Mouse (Mus musculus) midbrain, embryonic 13.5 days (tissue): ENCODE measurements at regions not wholly inside any gene's neighbourhood (a gene's known extent, or its start where the extent isn't known, plus 50 kb on each side); places are given as distances from the start of the nearest gene placed in this dataset.

Source experiments
- ATAC-seq: fragments of 200-750 bp; cut with Nextera tagmentation; 2 replicates; pipeline ENCODE4 v1.8.0; 2017; ENCODE audit warnings: mild to moderate bottlenecking, moderate TSS enrichment, moderate library complexity
- H3K27ac ChIP-seq: fragments of 300-500 bp; sonication (generic); 2 replicates; pipeline ENCODE4 v1.5.1; 2015; ENCODE audit warnings: inconsistent platforms, mild to moderate bottlenecking, moderate library complexity
- H3K27me3 ChIP-seq: fragments of 300-500 bp; sonication (generic); 2 replicates; pipeline ENCODE4 v1.6.1; 2015; ENCODE audit warnings: mild to moderate bottlenecking, inconsistent platforms
- H3K36me3 ChIP-seq: fragments of 300-500 bp; sonication (generic); 2 replicates; pipeline ENCODE4 v1.6.1; 2015; ENCODE audit warnings: mild to moderate bottlenecking, inconsistent platforms
- H3K4me1 ChIP-seq: fragments of 300-500 bp; sonication (generic); replicated peaks from 2 replicates; pipeline ENCODE4 v1.6.1; 2015; ENCODE audit warnings: inconsistent platforms
- H3K4me2 ChIP-seq: fragments of 300-500 bp; sonication (generic); replicated peaks from 2 replicates; pipeline ENCODE4 v1.6.1; 2015; ENCODE audit warnings: moderate library complexity, mild to moderate bottlenecking, inconsistent platforms
- H3K4me3 ChIP-seq: fragments of 300-500 bp; sonication (generic); replicated peaks from 2 replicates; pipeline ENCODE4 v1.5.1; 2015; ENCODE audit warnings: mild to moderate bottlenecking, inconsistent platforms
- H3K9ac ChIP-seq: fragments of 300-500 bp; sonication (generic); replicated peaks from 2 replicates; pipeline ENCODE4 v1.6.1; 2015; ENCODE audit warnings: mild to moderate bottlenecking, inconsistent platforms
- H3K9me3 ChIP-seq: fragments of 300-500 bp; sonication (generic); 2 replicates; pipeline ENCODE4 v1.6.1; 2016; ENCODE audit warnings: mild to moderate bottlenecking, inconsistent platforms
- WGBS: fragments of 180-500 bp; shearing (Covaris S2); methylation state at CpG from one replicate; pipeline ENCODE4 v1.1.7; 2015; 5-methylcytosine and 5-hydroxymethylcytosine counted together

DNA sequence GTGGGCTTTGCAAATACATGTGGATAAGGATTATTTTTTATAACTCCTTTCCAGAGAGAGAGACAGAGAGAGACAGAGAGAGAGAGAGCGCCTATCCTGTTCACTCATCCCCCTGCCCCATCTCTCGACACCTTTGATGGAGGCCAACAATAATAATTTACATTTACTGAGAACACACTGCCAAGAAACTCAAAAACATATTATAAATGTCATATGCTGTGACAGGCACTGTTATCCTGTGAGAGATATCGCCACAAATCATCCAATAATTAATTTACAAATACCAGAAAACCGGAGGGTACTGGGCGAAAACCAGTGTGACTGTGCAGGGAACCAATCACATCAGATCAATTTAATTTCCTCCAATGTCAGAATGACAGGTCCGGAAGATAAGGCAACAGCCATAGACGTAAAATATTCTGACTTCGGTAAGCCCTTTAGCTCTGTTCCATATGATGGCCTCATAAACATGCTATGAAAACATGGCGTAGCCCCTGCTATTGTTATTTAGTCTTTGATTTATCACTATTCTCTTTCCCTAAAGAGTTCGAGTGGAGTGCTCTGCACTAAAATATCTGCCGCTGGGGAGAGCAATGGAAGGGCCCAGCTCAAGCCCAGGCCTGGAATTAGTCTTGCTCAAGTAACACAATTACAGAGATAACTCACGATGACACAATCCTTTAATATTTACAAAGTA lies 173.5 kb upstream of the Ppp2r3a start:
- no peak for ATAC-seq
- Histone ChIP-seq H3K36me3 (no peaks in the 10 kb centered on the region), H3K4me2 (no peak overlapping the region), H3K9ac (no peak overlapping the region), H3K4me1 (peaks cover 16% of the 10 kb centered on the region), H3K27me3 (no peaks in the 10 kb centered on the region), H3K27ac (0 out of 2 replicates have a peak overlapping the region, but pooled peaks have one; percentile 48), H3K9me3 (no peaks in the 10 kb centered on the region), H3K4me3 (no peak overlapping the region)
- WGBS = 76% methylated on average over 12 of the region's 12 CpGs

DNA sequence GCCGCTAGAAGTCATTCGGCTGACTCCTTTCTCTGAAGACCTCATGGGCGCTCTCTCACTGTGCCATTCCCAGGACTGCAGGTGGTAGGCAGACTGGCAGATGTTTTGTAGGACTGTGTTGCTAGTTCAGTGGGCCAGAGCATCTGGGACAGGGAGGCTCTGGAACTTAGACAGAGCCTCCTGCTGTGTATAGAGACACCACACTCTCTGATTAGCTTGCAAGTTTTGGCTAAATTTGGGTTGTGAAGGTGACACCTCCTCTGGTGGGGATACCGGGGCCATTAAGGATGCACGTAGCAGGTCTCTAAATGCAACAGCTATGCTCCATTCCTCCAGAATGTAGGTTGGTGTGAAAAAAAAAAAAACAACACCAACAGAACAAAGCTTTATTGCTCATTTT lies 171.4 kb upstream of the Ppp2r3a start:
- WGBS = 89% methylated on average over 5 of the region's 5 CpGs
- Histone ChIP-seq H3K9ac (no peak overlapping the region), H3K36me3 (no peaks in the 10 kb centered on the region), H3K27ac (no peak overlapping the region), H3K27me3 (no peaks in the 10 kb centered on the region), H3K9me3 (no peaks in the 10 kb centered on the region), H3K4me2 (no peak overlapping the region), H3K4me3 (no peak overlapping the region), H3K4me1 (peaks cover 16% of the 10 kb centered on the region)
- ATAC-seq = no peak

DNA sequence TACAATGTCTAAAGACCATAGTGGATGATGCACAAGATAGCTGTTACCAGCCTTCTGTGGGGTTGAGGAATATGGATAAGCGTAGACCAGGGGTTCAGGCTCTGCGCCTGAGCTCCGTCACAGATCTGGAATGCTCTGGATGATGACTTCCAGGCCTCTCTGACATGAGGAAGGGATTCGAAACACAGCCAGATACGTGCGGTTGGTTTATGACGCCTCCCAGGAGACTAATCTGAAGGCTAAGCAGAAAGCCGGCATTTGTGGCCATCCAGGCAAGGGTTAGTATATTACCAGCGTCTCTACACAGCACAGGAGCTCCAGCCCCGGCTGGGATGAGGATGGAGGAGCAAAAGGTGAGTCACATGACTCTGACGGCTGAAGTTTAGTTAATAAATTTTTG lies 170.4 kb upstream of the Ppp2r3a start:
- ATAC-seq = no peak
- Histone ChIP-seq H3K27ac (no peak overlapping the region), H3K9ac (no peak overlapping the region), H3K4me1 (peaks cover 16% of the 10 kb centered on the region), H3K36me3 (no peaks in the 10 kb centered on the region), H3K4me3 (no peak overlapping the region), H3K9me3 (no peaks in the 10 kb centered on the region), H3K4me2 (no peak overlapping the region), H3K27me3 (no peaks in the 10 kb centered on the region)
- 89% methylated on average over 11 of the region's 11 CpGs for WGBS

- Histone ChIP-seq H3K4me3 (no peak overlapping the region), H3K9me3 (no peaks in the 10 kb centered on the region), H3K27ac (no peak overlapping the region), H3K4me2 (no peak overlapping the region), H3K9ac (no peak overlapping the region), H3K27me3 (no peaks in the 10 kb centered on the region), H3K36me3 (no peaks in the 10 kb centered on the region), H3K4me1 (peaks cover 10% of the 10 kb centered on the region)
- WGBS = 95% methylated on average over 7 of the region's 7 CpGs
- ATAC-seq = no peak
Measured at GRCm38 (mm10) chr9:101421136-101421535, 169.5 kb upstream of the Ppp2r3a start.

- WGBS = 95% methylated on average over 4 of the region's 4 CpGs
- no peak for ATAC-seq
- H3K27me3 ChIP-seq = no peaks in the 10 kb centered on the region
- H3K36me3 ChIP-seq = no peaks in the 10 kb centered on the region
- peaks cover under 1% of the 10 kb centered on the region for H3K4me1 ChIP-seq
- H3K27ac ChIP-seq = no peak overlapping the region
- H3K9ac ChIP-seq = no peak overlapping the region
- no peak overlapping the region for H3K4me2 ChIP-seq
- no peak overlapping the region for H3K4me3 ChIP-seq
- no peaks in the 10 kb centered on the region for H3K9me3 ChIP-seq
Measured at GRCm38 (mm10) chr9:101420181-101420580, 168.6 kb upstream of the Ppp2r3a start.

DNA sequence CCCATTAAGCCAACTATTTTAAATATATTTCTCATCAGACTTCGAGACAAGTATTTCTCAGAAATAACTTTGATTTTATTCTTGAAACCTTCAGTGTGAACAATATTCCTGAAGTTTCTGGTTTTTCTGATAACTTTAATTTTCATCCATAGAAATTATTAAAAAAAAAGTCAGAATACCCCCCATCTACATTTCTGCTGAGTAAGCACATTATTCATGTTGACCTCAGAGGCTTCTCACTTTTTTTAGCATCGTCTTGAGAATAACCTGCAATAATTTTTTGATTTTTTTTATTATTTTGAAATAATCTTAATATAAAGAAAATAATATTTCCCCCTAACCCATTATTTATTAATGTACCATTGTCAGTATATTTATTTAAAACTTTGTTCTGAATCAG lies 166.1 kb upstream of the Ppp2r3a start:
- Histone ChIP-seq H3K9ac (no peak overlapping the region), H3K4me3 (no peak overlapping the region), H3K9me3 (no peaks in the 10 kb centered on the region), H3K27me3 (no peaks in the 10 kb centered on the region), H3K27ac (no peak overlapping the region), H3K4me1 (no peaks in the 10 kb centered on the region), H3K4me2 (no peak overlapping the region), H3K36me3 (no peaks in the 10 kb centered on the region)
- ATAC-seq = no peak
- WGBS = 92% methylated on average over 2 of the region's 2 CpGs

GRCm38 (mm10) chr9:101416321-101416720 lies 164.7 kb upstream of the Ppp2r3a start:
- Histone ChIP-seq H3K27ac (no peak overlapping the region), H3K4me3 (no peak overlapping the region), H3K4me2 (no peak overlapping the region), H3K4me1 (peaks cover 5% of the 10 kb centered on the region), H3K9me3 (no peaks in the 10 kb centered on the region), H3K36me3 (no peaks in the 10 kb centered on the region), H3K27me3 (no peaks in the 10 kb centered on the region), H3K9ac (no peak overlapping the region)
- ATAC-seq = no peak
- WGBS = 96% methylated on average over 6 of the region's 6 CpGs

- Histone ChIP-seq H3K4me3 (no peak overlapping the region), H3K9ac (no peak overlapping the region), H3K36me3 (no peaks in the 10 kb centered on the region), H3K4me2 (no peak overlapping the region), H3K27ac (no peak overlapping the region), H3K27me3 (no peaks in the 10 kb centered on the region), H3K4me1 (peaks cover 20% of the 10 kb centered on the region), H3K9me3 (no peaks in the 10 kb centered on the region)
- no peak for ATAC-seq
- 87% methylated on average over 3 of the region's 3 CpGs for WGBS
Measured at GRCm38 (mm10) chr9:101413071-101413633, 161.6 kb upstream of the Ppp2r3a start.

DNA sequence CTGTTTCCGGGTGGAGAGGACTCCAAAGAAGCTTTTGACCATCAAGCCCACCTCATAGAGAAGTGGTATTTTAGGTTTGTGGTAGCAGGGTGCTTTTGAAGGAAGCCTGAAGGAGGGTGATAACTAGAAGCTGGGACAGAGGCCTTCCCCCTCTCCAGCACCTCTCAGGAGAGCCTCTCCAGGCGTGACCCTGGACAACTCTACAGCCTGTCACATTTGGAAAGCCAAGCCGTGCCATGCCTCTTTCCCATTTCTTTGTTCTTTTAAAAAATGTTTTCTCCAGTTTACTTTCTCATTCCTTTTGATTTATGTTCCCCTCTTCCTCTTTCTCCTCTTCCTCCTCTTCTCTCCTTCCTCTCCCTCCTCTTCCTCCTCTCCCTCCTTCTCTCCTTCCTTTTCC lies 160.4 kb upstream of the Ppp2r3a start:
- WGBS = 80% methylated on average over 3 of the region's 3 CpGs
- Histone ChIP-seq H3K4me2 (no peak overlapping the region), H3K4me3 (no peak overlapping the region), H3K9ac (no peak overlapping the region), H3K9me3 (no peaks in the 10 kb centered on the region), H3K27ac (peak overlapping the region; percentile 53), H3K4me1 (peaks cover 32% of the 10 kb centered on the region), H3K27me3 (no peaks in the 10 kb centered on the region), H3K36me3 (no peaks in the 10 kb centered on the region)
- no peak for ATAC-seq

DNA sequence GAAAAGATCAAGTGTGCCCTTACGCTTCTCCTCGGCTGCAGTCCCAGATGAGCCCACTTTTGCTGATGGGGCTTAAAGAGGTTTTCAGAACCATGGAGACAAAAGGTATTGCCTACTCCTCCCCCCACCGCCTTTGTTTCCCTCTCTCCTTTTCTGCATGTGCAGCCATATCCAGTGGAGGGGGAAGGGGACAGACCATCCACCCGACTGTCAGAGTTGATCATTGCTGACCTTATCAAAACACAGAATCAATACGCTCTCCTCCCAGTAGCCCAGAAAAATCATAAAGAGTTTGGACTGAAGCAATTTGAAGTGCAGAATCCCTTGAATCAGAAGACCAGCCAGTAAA lies 159.9 kb upstream of the Ppp2r3a start:
- H3K4me3 ChIP-seq = no peak overlapping the region
- peak overlapping the region; percentile 53 for H3K27ac ChIP-seq
- peaks cover 36% of the 10 kb centered on the region for H3K4me1 ChIP-seq
- H3K9me3 ChIP-seq = no peaks in the 10 kb centered on the region
- ATAC-seq = peak; percentile 12; the same call in 1 of the 2 replicates
- no peak overlapping the region for H3K9ac ChIP-seq
- no peak overlapping the region for H3K4me2 ChIP-seq
- 47% methylated on average over 5 of the region's 5 CpGs for WGBS
- H3K27me3 ChIP-seq = no peaks in the 10 kb centered on the region
- no peaks in the 10 kb centered on the region for H3K36me3 ChIP-seq

- Histone ChIP-seq H3K27me3 (no peaks in the 10 kb centered on the region), H3K9me3 (no peaks in the 10 kb centered on the region), H3K36me3 (no peaks in the 10 kb centered on the region), H3K9ac (no peak overlapping the region), H3K4me2 (no peak overlapping the region), H3K4me1 (peaks cover 39% of the 10 kb centered on the region), H3K27ac (peak overlapping the region; percentile 39; the same call in 1 of the 2 replicates), H3K4me3 (no peak overlapping the region)
- ATAC-seq = peak; percentile 14; the same call in 1 of the 2 replicates
- WGBS = 72% methylated on average over 21 of the region's 21 CpGs
Measured at GRCm38 (mm10) chr9:101410783-101411531, 159.4 kb upstream of the Ppp2r3a start.

- H3K4me1 ChIP-seq = peaks cover 43% of the 10 kb centered on the region
- 81% methylated on average over 3 of the region's 3 CpGs for WGBS
- ATAC-seq = no peak
- H3K4me2 ChIP-seq = no peak overlapping the region
- H3K27me3 ChIP-seq = no peaks in the 10 kb centered on the region
- H3K36me3 ChIP-seq = no peaks in the 10 kb centered on the region
- H3K9ac ChIP-seq = no peak overlapping the region
- H3K9me3 ChIP-seq = no peaks in the 10 kb centered on the region
- H3K27ac ChIP-seq = peak overlapping the region; percentile 39; the same call in 1 of the 2 replicates
- no peak overlapping the region for H3K4me3 ChIP-seq
Measured at GRCm38 (mm10) chr9:101410348-101410747, 158.8 kb upstream of the Ppp2r3a start.
